Mouse (Mus musculus): Measurements from ENCODE around the gene Aven.
"Not testable (repeated sequence)": the region's sequence is repeated elsewhere in the genome, so short reads cannot be mapped to it uniquely, and the experiment has no call there.

Gene Aven

DNA sequence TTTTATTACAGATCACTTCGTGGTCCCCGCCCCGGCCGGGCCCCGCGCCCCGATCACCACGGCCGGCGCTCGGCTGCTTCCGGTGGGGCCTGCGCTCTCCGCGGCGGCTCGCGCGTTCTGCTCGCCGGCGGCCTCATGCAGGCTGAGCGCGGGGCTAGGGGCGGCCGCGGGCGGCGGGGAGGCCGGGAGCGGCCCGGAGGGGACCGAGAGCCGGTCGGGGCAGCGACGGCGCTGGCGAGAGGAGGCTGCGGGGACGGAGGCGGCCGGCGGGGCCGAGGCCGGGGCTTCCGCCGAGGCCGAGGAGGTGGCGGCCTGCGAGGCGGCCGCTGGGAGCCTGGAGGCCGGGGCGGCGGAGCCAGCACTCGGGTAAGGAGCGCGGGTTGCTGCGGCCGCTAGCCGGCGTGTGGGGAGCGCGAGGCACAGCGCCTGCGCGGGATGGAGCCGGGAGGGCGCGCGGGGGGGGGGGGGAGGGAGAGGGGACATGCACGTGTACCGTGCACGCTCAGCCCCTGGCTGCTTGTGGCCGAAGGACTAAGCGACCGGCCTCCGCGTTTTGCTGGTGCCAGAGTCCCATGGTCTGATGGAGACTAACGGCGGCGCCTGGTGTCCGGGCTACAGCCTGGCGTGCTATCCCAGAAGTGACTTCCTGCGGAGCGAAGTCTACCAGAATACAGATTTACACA is at the start of gene Aven:
Gene Aven, plus strand, starts transcription at position 109 of the 683 bp plus-strand sequence.
- Histone ChIP-seq H3K27me3 (ENCODE audit: control insufficient read depth, insufficient read depth, low read length, poor library complexity, severe bottlenecking) (no peaks in the 10 kb centered on the region), H3K36me3 (ENCODE audit: control insufficient read depth, insufficient read depth, low read length, poor library complexity, severe bottlenecking) (no peaks in the 10 kb centered on the region)
- peak; percentile 84 for DNase-seq (ENCODE audit: low read depth, low spot score)

DNA sequence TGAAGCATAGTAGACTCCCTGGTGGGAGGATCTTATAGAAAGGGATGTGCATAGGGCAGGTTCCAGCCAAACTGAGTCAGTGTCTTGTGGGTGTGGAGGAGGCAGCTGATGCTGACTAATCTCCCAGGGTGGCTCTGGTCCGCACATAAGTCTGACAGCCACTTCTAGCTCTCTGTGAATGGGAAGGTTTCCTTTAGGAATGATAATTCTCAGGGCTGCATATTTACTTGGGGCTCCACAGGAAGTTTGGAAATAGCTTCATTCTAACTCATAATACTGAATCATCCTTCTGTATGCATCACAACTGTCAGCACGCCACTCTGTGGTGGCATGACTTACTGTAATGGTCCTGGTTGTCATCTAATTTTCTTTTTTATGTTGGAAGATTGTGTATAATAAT is 49.3 kb upstream of the Aven start:
- no peak for DNase-seq (ENCODE audit: low read depth, low spot score)
- no peaks in the 10 kb centered on the region for H3K27me3 ChIP-seq (ENCODE audit: control insufficient read depth, insufficient read depth, low read length, poor library complexity, severe bottlenecking)
- no peaks in the 10 kb centered on the region for H3K36me3 ChIP-seq (ENCODE audit: control insufficient read depth, insufficient read depth, low read length, poor library complexity, severe bottlenecking)

DNA sequence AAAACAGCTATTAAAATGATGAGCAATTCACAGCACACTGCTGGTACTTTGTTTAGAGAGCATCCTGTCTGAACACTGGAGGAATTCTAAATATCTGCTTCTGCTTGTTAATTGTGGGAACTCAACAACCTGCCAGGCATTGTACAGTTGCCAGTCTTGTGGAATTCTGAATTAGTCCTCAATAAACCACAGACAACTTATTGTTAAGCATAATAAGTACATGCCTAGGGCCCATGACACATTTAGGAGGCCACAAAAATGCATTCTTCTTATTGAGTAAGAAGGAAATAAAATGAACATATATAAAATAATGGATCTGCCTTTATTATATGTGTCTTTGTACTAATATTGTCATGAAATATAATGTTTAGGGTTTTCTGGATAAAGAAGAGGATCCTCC is 47.3 kb upstream of the Aven start:
- Histone ChIP-seq H3K36me3 (ENCODE audit: control insufficient read depth, insufficient read depth, low read length, poor library complexity, severe bottlenecking) (no peaks in the 10 kb centered on the region), H3K27me3 (ENCODE audit: control insufficient read depth, insufficient read depth, low read length, poor library complexity, severe bottlenecking) (no peaks in the 10 kb centered on the region)
- no peak for DNase-seq (ENCODE audit: low read depth, low spot score)

DNA sequence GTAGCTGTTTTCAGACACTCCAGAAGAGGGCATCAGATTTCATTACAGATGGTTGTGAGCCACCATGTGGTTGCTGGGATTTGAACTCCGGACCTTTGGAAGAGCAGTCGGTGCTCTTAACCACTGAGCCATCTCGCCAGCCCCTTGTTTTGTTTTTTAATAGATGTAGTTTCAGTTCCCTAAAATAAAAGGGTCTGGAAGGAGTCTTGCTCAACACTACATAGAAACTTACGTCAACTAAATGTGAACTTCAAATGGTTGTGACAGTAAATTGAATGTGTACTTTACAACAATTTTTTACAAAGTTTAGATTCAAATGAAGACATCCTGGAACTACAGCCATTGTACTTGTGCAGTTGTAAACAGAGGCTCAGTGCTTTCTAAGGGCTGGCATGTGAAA is 44.7 kb upstream of the Aven start:
- not testable (repeated sequence) for H3K27me3 ChIP-seq (ENCODE audit: control insufficient read depth, insufficient read depth, low read length, poor library complexity, severe bottlenecking); H3K36me3 ChIP-seq (ENCODE audit: control insufficient read depth, insufficient read depth, low read length, poor library complexity, severe bottlenecking)
- peak; percentile 55 for DNase-seq (ENCODE audit: low read depth, low spot score)

DNA sequence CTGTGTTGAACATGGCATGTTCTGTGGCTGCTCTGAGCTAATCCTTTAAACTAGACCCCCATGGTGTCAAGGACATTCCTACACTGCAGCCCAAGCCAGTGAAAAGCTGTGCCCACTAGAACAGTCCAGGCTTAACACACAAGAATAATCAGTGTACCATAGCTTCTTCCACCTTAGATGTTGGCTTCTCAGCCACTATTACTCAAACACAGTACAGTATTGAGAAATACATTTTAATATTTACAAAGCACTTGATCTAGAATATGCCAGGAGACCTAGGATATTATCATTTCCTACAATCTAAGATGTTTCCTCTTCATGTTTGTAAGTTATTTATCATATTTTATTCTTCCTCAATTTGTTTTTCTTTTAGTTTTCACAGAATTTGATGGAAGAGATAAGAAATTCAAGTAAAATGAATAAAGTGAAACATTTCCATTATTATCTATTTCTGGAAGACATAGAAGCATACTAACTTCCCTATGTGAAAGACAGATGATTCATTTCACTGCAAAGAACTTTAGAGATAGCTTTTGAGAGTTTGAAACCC is 44.2 kb upstream of the Aven start:
- no peaks in the 10 kb centered on the region for H3K36me3 ChIP-seq (ENCODE audit: control insufficient read depth, insufficient read depth, low read length, poor library complexity, severe bottlenecking)
- H3K27me3 ChIP-seq (ENCODE audit: control insufficient read depth, insufficient read depth, low read length, poor library complexity, severe bottlenecking): no peaks in the 10 kb centered on the region
- DNase-seq (ENCODE audit: low read depth, low spot score): no peak

DNA sequence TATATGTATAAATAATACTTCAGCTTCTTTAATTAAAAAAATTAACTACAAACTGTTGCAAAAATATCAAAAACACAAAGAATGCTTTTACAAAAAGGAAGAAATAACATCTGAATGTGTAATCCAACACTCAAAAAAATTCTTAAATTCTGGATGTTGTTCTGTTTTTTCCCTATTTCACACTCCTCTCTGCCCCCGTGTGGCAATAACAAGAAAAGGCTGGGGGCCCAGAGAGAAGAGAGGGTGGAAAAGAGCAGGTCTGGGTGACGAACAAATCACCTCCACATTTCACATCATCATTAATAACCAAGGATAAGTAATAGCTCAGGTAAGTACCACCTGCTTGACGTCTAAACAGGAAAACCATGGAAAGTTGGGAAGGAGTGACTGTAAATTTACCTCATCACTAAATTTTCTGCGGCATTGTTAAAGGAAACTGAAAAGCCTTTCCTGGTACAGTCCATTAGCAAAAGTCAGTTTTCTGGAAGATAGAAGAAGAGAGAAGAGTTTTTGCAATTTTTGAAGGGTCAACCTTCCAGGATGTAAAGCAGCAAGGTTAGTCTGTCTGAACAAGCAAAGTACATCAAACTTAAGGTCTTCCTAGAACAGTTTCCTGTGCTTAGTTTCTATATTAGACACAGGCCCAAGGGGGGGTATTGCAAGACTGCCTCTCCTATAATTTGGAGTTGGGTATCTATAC is 43.0 kb upstream of the Aven start:
- DNase-seq (ENCODE audit: low read depth, low spot score): peak; percentile 59
- H3K27me3 ChIP-seq (ENCODE audit: control insufficient read depth, insufficient read depth, low read length, poor library complexity, severe bottlenecking): no peaks in the 10 kb centered on the region

DNA sequence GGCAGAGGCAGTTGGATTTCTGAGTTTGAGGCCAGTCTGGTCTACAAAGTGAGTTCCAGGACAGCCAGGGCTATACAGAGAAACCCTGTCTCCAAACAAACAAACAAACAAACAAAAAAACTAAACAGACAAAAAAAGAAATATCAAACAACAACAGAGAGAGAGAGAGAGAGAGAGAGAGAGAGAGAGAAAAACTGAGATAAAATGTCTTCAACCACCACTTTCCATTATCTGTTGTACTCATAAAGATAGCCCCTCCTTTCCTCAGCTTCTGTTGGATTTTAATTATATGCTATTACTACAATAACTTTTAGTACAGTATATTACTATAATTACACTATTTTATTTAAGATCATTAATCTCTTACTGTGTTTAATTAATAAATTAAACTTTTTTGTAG is 40.3 kb upstream of the Aven start:
- DNase-seq (ENCODE audit: low read depth, low spot score); H3K27me3 ChIP-seq (ENCODE audit: control insufficient read depth, insufficient read depth, low read length, poor library complexity, severe bottlenecking); H3K36me3 ChIP-seq (ENCODE audit: control insufficient read depth, insufficient read depth, low read length, poor library complexity, severe bottlenecking): not testable (repeated sequence)

More for the DNA sequence above, 43.0 kb upstream of the Aven start:
- no peaks in the 10 kb centered on the region for H3K36me3 ChIP-seq (ENCODE audit: control insufficient read depth, insufficient read depth, low read length, poor library complexity, severe bottlenecking)

DNA sequence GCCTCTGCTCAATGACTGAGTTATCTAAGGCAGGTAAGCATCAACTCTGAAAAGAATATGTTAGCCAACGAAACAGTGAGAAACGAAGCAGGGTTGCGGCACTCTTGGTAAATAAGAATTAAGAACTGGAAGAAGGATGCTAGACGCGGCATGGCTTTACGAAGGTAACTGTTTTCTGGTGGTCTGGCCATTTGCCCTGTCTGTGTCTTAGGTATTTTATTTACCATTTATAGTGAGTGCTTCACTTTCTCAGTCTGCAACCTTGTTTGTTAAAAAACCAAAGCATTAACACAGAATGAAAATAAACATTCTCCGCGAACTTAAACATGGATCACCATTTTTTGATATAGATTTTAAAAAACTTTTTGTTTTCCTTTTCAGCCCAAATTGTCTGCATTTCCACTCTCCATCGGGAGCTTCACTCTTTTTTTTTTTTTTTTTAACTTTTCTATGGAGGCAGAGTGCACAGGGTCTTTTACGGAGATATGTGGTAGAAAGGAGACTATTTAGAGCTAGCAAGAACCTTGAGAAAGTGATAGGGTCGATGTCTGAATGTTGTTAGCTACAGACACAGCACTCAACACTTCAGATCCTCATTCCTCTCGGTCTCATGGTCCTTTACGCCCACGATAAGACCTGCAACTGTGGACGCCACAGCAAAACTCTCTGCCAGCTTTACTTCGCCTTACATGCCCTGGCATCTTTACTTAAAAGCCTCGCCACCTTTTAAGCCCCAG is 38.5 kb upstream of the Aven start:
- DNase-seq (ENCODE audit: low read depth, low spot score): no peak
- H3K27me3 ChIP-seq (ENCODE audit: control insufficient read depth, insufficient read depth, low read length, poor library complexity, severe bottlenecking): no peaks in the 10 kb centered on the region
- H3K36me3 ChIP-seq (ENCODE audit: control insufficient read depth, insufficient read depth, low read length, poor library complexity, severe bottlenecking): no peaks in the 10 kb centered on the region

DNA sequence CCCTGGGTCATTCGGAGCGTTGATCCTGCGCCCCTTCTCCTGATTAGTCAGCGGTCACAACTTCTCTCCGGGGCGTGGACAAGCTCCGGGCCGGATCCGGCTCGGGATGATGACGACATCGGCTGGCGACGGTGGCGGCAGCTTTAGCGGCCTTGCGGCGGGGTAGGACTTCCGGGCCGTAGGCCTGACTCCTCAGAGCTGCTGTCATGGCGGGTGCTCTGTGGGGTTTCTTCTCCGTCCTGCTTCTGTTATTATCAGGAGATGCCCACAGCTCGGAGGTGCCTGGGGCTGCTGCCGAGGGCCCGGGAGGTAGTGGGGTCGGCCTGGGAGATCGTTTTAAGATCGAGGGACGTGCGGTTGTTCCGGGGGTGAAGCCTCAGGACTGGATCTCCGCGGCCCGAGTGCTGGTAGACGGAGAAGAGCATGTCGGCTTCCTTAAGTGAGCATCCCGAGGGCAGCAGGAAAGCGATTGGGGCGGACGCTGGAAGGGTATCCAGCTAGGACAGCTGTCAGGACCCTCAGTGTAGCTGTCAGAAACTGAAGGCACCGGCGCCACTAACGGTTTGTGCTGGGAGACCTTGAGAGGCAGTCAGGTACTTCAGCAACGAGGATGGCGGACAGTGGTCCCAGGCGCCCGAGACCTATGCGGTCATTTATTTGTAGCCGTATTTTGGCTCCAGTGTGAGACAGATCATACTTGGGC is 37.8 kb upstream of the Aven start, which contains the start of gene Emc7:
Gene Emc7, plus strand, starts transcription at position 136 of the 703 bp plus-strand sequence.
- Histone ChIP-seq H3K27me3 (ENCODE audit: control insufficient read depth, insufficient read depth, low read length, poor library complexity, severe bottlenecking) (no peaks in the 10 kb centered on the region), H3K36me3 (ENCODE audit: control insufficient read depth, insufficient read depth, low read length, poor library complexity, severe bottlenecking) (0 out of 2 replicates have a peak, but pooled peaks cover 4% of the 10 kb centered on the region)
- peak; percentile 94 for DNase-seq (ENCODE audit: low read depth, low spot score)

DNA sequence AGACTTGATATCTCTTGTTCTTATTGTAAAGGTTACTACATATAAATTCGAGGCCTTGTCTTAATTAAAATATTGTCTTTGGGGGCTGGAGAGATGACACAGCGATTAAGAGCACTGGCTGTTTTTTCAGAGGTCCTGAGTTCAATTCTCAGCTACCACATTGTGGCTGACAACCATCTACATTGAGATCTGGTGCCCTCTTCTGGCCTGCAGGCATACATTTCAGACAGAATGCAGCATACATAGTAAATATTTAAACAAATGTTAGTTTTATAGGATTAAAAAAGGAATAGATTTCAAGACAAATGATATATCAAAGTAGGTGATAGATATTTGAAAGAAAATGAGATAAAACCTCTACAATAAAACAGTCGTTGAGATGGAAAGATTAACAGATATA is 32.2 kb upstream of the Aven start:
- peak; percentile 23 for DNase-seq (ENCODE audit: low read depth, low spot score)
- Histone ChIP-seq H3K27me3 (ENCODE audit: control insufficient read depth, insufficient read depth, low read length, poor library complexity, severe bottlenecking) (no peaks in the 10 kb centered on the region), H3K36me3 (ENCODE audit: control insufficient read depth, insufficient read depth, low read length, poor library complexity, severe bottlenecking) (peaks cover 8% of the 10 kb centered on the region; the same call in 1 of the 2 replicates)

DNA sequence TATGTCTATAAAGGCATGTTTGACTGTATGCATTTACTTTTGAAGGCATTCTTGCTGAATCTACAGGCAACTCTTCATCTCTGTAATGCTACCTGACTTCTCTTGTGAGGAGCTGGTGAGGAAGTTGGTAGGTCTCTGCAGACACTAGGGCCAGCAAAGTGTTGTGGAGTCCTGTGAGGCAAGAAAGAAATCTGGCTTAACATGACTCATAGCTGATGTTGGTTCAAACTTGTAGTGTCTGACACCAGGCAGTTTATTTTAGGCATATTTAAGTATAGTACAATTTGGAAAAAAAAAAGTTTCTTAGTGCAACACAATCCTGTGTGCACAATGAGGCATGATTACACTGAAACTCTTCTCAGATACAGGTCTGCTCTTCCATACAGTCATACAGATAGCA is 23.2 kb upstream of the Aven start:
- no peaks in the 10 kb centered on the region for H3K27me3 ChIP-seq (ENCODE audit: control insufficient read depth, insufficient read depth, low read length, poor library complexity, severe bottlenecking)
- no peak for DNase-seq (ENCODE audit: low read depth, low spot score)
- peaks cover 8% of the 10 kb centered on the region for H3K36me3 ChIP-seq (ENCODE audit: control insufficient read depth, insufficient read depth, low read length, poor library complexity, severe bottlenecking)

DNA sequence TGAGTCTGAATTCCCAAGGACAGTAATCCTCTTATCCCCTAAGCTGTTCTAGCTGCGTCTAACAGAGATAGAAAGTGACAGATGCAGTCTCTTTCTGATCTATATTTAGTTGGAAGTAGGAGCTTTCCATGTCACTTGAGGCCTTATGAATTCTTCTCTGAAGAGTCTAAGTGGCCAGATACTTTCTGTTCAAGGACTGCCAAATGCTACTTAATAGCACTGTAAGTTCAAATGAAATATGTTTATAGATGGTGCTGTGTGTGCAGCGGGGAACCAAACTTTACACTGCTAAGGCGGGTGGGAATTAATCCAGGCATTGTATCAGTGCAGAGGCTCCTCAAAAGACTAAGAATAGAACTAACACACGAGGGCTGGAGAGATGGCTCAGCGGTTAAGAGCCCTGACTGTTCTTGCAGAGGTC is 21.8 kb upstream of the Aven start:
- Histone ChIP-seq H3K27me3 (ENCODE audit: control insufficient read depth, insufficient read depth, low read length, poor library complexity, severe bottlenecking) (no peaks in the 10 kb centered on the region), H3K36me3 (ENCODE audit: control insufficient read depth, insufficient read depth, low read length, poor library complexity, severe bottlenecking) (peaks cover 7% of the 10 kb centered on the region)
- DNase-seq (ENCODE audit: low read depth, low spot score): no peak

DNA sequence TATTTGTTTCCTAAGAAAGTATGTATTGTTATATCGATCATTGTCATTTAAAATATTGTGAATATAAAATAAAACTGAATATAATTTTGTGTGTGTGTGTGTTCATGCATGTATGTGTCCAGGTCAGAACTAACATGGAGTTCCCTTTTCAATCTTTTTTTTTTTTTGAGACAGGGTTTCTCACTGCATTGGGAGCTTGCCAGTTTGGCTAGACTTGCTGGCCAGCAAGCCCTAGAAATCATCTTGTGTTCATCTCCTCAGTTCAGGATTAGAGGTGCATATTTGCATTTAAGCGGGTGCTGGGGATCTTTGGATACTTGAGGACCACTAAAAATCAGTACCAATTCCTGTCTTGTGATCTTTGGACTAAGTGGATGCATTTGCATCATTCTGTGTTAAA is 20.7 kb upstream of the Aven start:
- H3K27me3 ChIP-seq (ENCODE audit: control insufficient read depth, insufficient read depth, low read length, poor library complexity, severe bottlenecking): no peaks in the 10 kb centered on the region
- peaks cover 4% of the 10 kb centered on the region for H3K36me3 ChIP-seq (ENCODE audit: control insufficient read depth, insufficient read depth, low read length, poor library complexity, severe bottlenecking)
- DNase-seq (ENCODE audit: low read depth, low spot score): no peak

DNA sequence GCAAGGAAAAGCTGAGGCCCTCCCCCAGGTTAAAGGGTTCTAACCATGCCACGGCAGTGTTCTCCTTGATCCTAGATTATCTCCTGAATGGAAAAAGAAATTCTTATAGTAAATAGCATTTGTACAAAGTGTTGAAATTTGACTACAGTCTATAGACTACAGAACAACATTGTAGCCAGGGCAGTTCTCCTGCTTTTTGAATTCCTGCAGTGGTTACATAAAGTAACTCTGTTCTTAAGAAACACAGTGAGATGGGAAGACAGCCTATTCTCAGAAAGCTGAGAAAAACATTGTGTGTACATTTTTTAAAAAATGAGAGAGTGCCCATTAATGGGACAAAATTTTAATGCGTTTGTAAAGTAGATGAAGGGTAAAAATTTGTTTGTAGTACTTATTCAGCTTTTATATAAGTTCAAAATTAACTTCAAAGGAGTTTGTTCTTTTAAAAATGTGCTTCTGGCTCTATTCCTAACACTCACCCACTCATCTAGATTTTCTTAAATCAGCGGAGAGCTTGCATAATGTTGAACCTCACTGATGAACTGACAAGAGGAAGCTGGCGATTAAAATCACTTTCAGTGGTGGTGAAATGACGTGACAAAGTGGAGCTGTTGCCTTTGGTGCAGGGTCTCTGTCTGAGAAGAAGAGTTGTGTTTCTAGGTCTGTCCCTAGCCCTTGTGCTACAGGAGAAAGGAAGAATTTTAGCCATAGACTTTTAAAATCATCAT is 17.6 kb upstream of the Aven start:
- Histone ChIP-seq H3K27me3 (ENCODE audit: control insufficient read depth, insufficient read depth, low read length, poor library complexity, severe bottlenecking) (no peaks in the 10 kb centered on the region), H3K36me3 (ENCODE audit: control insufficient read depth, insufficient read depth, low read length, poor library complexity, severe bottlenecking) (no peaks in the 10 kb centered on the region)
- DNase-seq (ENCODE audit: low read depth, low spot score): no peak
